Mouse (Mus musculus) CD8-positive naive resting alpha-beta T cell, adult 2 months (primary cell): Measurements from ENCODE around the gene Col1a1.
A peak's percentile ranks its signal among the peaks of the same experiment; 100 is the strongest.

ENCODE experiments used
- DNase-seq, 2 experiments: peaks; one replicate each; pipeline ENCODE4 v3.0.0; 2022; ENCODE audit warnings: low read depth in 2 of 2, low spot score in 2 of 2

The Col1a1 gene

DNA sequence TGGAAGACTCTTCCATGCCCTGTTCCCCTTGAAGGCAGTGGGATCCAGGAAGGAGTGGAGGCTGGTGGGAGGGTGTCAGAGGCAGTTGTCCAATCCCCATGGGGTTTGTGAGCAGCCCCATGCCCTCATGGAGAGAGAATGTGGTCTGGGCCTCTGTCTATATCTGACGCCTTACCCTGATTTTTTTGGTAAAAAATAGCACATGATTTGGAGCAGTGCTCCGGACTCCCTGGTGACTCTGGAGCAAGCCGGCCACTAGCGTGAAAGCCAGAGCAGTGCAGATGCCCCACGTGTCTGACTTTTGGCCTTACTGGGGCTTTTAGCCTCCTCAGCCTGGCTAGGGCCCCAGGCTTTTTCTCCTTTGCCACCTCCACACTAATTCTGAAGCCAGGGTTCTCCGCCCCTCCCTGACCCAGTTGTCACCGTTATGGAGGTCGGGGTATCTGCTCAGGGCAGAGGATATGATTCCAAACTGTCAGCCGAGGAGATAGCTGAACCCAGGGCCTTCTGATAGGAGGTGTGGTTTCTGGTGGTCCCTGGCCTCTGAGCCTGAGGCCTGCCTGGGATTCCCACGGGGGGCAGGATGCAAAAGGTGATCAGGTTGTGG, 58.3 kb downstream of the Col1a1 start:
- DNase-seq: no peak

DNA sequence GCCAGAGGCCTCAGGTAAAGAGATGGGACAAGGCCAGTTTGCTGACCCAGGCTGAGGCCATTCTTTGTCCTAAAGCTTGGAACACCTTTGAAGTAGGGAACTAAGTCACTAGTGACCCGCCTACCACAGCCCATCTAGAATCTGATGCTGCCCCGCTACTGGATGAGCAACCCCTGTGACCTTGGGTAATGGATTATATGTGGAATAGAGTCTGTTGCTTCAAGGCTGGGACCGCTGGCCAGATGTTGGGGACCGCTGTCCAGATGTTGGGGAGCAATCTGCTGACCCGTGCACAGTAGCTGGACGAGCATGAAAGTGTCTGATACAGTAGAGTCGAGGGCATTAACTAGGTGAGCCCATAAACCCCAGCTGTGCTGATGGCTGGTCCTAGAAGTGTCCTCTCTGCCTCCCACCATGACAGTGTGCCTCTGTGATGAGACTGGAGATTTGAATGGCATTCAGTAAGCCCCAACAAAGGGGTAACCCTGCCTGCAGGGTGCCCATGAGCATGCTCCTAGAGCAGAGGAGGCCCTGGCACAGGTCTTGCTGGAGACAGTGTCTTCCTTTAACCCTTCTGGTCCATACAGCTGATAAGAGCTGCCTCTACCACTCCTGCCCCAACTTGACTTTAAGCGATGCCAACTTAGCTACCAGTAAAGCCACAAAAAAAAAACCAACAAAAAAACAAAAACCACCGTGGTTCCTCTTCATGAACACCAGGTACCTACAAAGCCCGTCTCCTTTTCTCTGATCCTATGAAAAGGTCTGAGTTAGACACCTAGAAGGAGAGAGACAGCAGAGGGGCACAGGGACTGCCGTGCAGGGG, 59.1 kb downstream of the Col1a1 start:
- no peak for DNase-seq

DNA sequence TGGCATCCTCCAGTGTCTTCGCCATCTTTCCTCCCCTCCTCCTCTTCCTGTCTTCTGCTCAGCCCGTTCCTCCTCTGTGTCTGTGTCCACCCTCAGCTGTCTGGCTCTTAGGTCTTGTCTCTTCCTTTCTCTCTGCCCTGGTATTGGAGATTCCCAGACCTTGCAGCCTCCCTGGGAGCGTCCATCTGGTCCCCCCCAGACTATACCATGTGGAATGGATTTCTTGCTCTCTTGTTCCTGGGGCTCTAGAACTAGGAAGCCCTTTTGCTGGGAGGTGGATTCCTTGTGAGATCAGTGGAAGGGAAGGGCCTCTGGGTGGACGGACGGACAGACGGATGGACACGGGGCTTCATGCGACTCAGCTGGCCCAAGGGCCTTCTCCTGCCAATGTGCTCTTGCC, 60.1 kb downstream of the Col1a1 start:
- DNase-seq: no peak

DNA sequence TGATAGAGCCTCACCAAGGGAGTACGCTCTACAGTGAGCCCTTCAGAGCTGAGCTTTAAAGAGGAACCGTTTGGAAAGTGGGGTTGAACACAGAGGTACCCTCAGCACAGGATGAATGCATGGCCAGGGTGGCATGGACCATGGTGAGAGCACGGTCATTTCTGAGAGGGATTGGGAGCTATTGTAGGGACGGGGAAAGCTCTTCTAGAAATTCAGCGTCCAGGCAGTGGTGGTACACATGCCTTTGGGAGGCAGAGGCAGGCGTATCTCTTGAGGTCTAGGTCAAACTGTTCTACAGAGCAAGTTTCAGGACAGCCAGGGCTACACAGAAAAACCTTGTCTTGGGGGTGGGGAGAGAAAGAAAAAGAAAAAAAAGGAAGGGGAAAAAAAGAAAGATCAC, 61.0 kb downstream of the Col1a1 start:
- DNase-seq: no peak

DNA sequence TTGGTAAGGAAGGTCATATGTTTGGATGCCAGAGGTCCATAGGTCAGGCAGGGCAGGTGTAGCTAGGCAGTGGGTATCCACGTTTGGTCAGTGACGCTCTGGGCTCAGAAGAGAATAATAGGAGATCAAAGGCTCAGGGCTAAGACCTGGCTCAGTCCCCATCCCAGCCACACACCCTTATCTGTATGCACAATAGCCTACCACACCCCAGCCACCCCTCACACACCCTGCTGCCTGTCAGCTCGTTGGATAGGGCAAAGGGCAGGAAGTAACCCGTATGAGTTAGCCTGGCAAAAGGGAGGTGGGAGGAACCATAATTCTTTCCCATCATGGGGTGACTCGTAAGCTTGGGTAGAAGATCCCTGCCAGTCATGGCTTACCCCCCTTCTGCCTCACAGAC, 61.6 kb downstream of the Col1a1 start:
- DNase-seq: peak in 1 of 2 experiments; percentile 20

DNA sequence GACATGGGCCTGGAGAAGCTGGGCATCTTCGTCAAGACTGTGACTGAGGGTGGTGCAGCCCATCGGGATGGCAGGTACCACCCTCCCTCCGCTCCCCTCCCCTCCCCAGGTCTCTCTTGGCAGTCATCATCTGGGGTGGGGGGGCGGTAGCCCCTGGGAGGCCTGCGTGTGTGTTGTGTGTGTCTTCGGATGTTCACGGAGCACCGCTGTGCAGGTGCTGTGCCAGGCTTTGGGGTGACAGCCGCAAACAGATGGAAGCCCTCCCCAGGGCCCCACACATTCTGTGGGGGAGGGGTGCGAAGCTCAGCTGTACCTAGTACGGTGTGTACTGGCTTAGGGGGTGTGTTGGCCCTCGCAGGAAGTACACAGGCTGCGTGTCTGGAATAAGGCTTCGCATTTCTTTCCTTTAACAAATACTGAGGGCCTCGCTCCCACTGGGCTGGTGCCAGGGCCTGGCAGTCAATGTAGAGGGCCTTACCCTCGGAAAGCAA, 62.1 kb downstream of the Col1a1 start:
- peak; percentile 41 to 55 for DNase-seq

DNA sequence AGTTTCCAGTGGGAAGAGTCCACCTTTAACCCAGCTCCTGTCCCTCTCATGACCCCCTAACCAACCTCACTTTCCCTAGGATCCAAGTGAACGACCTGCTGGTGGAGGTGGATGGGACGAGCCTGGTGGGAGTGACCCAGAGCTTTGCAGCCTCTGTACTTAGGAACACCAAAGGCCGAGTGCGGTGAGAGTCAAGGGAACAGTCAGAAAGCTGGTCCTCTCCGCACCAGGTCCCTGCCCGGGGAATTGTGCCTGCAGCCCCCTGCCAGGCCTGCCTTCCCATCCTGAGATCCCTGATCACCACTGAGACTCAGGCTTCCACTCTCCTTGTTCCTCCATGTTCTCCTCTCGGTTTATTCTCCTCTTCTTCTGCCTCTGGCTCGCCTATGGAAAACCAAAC, 64.1 kb downstream of the Col1a1 start:
- DNase-seq: no peak

DNA sequence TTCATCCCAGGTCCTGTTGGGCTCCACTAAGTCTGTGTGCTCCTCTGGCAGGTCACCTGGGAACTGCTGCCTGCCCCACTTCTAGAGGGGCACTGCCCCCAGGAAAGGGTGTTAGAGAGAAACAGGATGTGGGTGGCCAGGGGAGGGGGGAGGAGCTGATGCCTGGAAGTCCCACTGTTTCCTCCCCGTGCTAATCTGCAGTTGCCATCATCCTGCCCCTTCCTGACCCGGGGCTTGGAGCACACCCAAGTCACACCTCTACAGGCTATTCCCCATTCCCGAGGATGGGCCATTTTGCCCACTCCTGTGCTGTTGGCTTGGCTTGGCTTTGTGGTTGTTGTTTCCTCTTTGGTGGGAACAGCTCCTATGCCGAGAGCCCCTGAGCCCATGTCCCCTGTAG, 64.5 kb downstream of the Col1a1 start:
- DNase-seq: peak in 1 of 2 experiments; percentile 40

DNA sequence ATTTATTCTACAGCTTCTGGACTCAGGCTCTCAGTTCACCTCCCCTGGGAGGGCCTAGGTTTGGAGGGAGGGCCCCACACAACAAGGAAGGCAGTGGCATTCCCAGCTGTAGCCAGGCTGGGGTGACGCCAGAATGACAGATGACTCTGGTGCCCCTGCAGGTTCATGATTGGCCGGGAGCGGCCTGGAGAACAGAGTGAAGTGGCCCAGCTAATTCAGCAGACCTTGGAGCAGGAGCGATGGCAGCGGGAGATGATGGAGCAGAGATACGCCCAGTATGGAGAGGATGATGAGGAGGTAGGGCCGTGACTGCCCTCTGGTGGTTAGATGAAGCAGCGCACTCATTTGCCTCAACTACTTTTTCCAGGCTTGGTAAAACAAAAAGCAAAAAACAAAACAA, 65.0 kb downstream of the Col1a1 start:
- DNase-seq: peak; percentile 50 to 59

DNA sequence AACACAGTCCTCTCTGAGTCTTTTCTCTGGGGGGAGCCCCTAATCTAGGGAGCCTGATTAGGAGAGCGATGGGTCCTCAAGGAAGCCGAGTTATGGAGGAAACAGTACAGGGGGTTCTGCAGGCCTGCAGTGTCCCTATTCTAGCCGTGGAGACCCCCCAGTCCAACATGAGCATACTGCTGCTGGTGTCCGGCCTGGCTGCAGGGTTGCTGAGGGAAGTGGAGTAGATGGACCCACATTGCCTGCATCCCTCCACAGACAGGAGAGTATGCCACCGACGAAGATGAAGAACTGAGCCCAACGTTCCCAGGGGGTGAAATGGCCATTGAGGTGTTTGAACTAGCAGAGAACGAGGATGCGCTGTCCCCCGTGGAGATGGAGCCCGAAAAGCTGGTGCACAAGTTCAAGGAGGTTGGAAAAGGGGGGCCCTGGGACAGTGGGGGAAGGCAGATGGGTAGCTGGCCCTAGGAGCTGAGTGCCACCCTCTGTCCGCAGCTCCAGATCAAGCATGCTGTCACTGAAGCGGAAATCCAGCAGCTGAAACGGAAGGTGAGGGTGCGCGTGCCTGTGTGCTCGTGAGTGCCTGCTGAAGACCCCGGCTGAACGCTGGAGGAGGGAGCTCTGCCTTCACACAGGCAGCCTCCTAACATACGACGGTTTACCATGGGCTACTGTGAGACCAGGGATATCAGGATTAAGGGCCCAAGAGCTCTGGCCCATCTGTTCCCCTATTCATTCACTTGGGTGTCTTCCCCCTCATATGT, 65.7 kb downstream of the Col1a1 start:
- no peak for DNase-seq
